Mouse (Mus musculus) intestine, postnatal 0 days (tissue): ENCODE data around the gene Chst14. TPM values are rescaled to one million over a fixed set of nuclear protein-coding genes. Genes with fewer than 3 reads are reported as not detected.

Source experiments
- ATAC-seq: fragments of 200-750 bp; cut with Nextera tagmentation; 2 replicates; pipeline ENCODE4 v1.8.0; 2017; ENCODE audit warnings: mild to moderate bottlenecking, moderate TSS enrichment, moderate library complexity
- H3K27ac ChIP-seq: fragments of 300-500 bp; sonication (generic); 2 replicates; pipeline ENCODE4 v1.5.1; 2014; ENCODE audit warnings: mild to moderate bottlenecking, low read depth, low read length, moderate library complexity
- H3K27me3 ChIP-seq: fragments of 300-500 bp; sonication (generic); replicated peaks from 2 replicates; pipeline ENCODE4 v1.6.1; 2014; ENCODE audit warnings: low read length, mixed read lengths; ENCODE audit not compliant: control insufficient read depth, insufficient read depth
- H3K36me3 ChIP-seq: fragments of 300-500 bp; sonication (generic); 2 replicates; pipeline ENCODE4 v1.6.1; 2014; ENCODE audit warnings: mild to moderate bottlenecking, moderate library complexity; ENCODE audit not compliant: control insufficient read depth, insufficient read depth
- H3K4me1 ChIP-seq: fragments of 300-500 bp; sonication (generic); replicated peaks from 2 replicates; pipeline ENCODE4 v1.6.1; 2014; ENCODE audit warnings: antibody characterized with exemption, low read length, mixed read lengths; ENCODE audit not compliant: control insufficient read depth, insufficient read depth
- H3K4me2 ChIP-seq: fragments of 300-500 bp; sonication (generic); replicated peaks from 2 replicates; pipeline ENCODE4 v1.6.1; 2014; ENCODE audit warnings: low read depth, mild to moderate bottlenecking, moderate library complexity
- H3K4me3 ChIP-seq: fragments of 300-500 bp; sonication (generic); 2 replicates; pipeline ENCODE4 v1.5.1; 2014; ENCODE audit warnings: low read depth, low read length
- H3K9ac ChIP-seq: fragments of 300-500 bp; sonication (generic); 2 replicates; pipeline ENCODE4 v1.6.1; 2014; ENCODE audit warnings: mild to moderate bottlenecking, low read depth, low read length
- H3K9me3 ChIP-seq: fragments of 300-500 bp; sonication (generic); 2 replicates; pipeline ENCODE4 v1.6.1; 2016; ENCODE audit warnings: mixed run types; ENCODE audit not compliant: control insufficient read depth
- CTCF ChIP-seq: sonication (generic); IDR thresholded peaks from 2 replicates; pipeline ENCODE4 v1.5.1; 2016; ENCODE audit warnings: low read depth, mild to moderate bottlenecking, control low read depth, antibody characterized with exemption, moderate library complexity
- WGBS: fragments of 180-500 bp; shearing (Covaris S2); extraction: QIAGEN DNeasy Blood & Tissue Kit; methylation state at CpG from one replicate; pipeline ENCODE4 v1.1.7; 2014; 5-methylcytosine and 5-hydroxymethylcytosine counted together
- polyA plus RNA-seq: library from polyadenylated mRNA; unstranded; fragments of >200 nt; fragmentation: Nextera tagmentation; extraction: Ambion mirVana; gene quantifications from 2 replicates; pipeline ENCODE4 v1.2.1, GENCODE M21; 2015

Gene Chst14
- polyA plus RNA-seq, 1 experiment from 2014 or later: 7.4 TPM

DNA sequence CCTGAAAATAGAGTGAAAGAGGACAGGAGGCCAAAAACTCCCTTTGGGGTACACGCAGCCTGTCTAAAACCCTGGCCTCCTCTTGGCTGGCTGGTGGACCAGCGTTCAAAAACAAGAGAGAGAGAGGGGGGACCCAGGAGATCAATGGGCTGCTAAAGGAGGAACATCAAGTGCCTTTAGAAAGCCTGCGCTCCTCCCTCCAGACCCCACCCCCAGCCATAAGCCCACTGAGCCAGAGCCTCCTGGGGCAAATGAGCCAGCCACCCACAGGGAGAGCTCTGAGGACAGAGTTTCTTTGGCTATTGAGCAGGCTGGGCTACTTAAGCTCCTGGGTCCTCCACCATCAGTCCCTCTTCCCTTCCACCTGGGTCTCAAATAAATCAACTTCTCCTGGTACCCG, 27.5 kb upstream of the Chst14 start:
- H3K27me3 ChIP-seq: peaks cover 61% of the 10 kb centered on the region
- WGBS: 38% methylated on average over 4 of the region's 4 CpGs
- ATAC-seq: no peak
- no peaks in the 10 kb centered on the region for H3K36me3 ChIP-seq
- H3K27ac ChIP-seq: no peak overlapping the region
- no peaks in the 10 kb centered on the region for H3K9me3 ChIP-seq
- no peak overlapping the region for H3K4me3 ChIP-seq
- peaks cover 11% of the 10 kb centered on the region; the same call in 1 of the 2 replicates for H3K4me1 ChIP-seq
- H3K4me2 ChIP-seq: no peak overlapping the region
- TF ChIP-seq CTCF: no peak
- H3K9ac ChIP-seq: no peak overlapping the region

DNA sequence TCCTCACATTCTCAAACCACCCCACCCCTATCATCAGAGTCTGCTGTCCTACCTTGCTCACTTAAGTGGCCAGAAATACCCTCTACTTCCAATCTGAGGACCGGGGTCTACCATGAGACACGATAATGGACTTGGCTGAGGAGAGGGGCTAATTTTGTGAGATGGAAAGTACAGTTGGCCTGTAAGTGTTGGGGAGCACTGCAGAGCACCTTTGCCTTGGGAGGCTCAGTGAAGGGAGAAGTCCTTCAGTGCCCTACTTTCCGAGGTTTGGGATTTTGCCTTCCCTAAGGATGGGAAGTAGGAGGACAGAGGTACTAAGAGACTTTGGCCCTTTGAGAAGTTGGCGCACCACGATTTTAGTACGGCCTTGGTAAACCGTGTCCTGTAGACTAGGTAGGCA, 27.0 kb upstream of the Chst14 start:
- 32% methylated on average over 7 of the region's 7 CpGs for WGBS
- H3K4me3 ChIP-seq: no peak overlapping the region
- no peak overlapping the region for H3K4me2 ChIP-seq
- H3K9me3 ChIP-seq: no peaks in the 10 kb centered on the region
- peaks cover 58% of the 10 kb centered on the region for H3K27me3 ChIP-seq
- H3K9ac ChIP-seq: no peak overlapping the region
- H3K27ac ChIP-seq: no peak overlapping the region
- H3K4me1 ChIP-seq: peaks cover 11% of the 10 kb centered on the region; the same call in 1 of the 2 replicates
- ATAC-seq: no peak
- no peaks in the 10 kb centered on the region for H3K36me3 ChIP-seq
- no peak for TF ChIP-seq CTCF

DNA sequence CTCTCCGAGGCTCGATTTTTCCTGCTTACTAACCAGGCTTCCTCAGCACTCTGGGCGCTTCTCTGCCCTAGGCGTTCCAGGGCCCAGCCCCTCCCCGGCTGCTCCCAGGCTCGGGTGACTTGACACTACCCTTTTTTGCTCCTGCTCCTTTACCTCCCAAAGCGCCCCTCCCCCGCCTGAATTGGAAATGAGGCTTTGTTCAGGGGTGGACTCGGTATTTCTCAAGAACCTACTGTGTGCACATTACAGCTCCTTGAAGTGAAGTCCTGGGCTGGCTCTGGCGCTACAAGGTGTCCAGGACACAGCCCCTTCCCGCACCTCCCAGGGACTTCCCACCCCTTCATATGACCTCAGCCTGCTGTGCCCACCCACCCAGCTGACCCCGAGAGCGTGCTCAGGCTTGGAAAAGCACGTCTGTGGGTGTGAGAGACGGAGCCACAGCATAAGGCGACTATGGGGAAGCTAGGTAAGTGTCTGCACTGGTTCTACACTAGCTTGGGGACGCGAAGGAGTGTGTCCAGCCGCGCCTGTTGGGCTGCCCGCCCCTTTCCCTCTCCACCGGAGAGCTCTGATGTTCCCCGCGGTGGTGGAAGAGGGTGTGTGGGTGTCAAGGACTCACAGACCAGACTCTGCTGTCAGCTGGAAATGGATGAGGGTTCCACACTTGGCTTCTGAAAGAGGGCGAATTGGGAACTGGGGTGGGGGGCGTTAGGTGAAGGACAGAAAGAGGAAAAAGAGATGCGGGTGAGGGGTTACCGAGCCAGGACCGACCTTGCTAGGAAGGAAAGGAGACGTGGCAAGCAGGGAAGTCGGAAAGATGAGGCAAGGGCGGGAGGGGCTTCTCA, 26.1 kb upstream of the Chst14 start, which contains the start of gene Bahd1:
TSS of gene Bahd1 (plus strand) at position 397 of the 845 bp plus-strand sequence.
- 0 out of 2 replicates have a peak within 1 kb of the TSS, but pooled peaks have one; percentile 91 for H3K27ac ChIP-seq
- WGBS: 3% methylated on average over 32 of the region's 32 CpGs
- peak within 1 kb of the TSS; percentile 99 for H3K4me2 ChIP-seq
- no peak for ATAC-seq
- H3K4me3 ChIP-seq: peak within 1 kb of the TSS; percentile 93
- H3K9ac ChIP-seq: peak within 1 kb of the TSS; percentile 80
- peaks cover 50% of the 10 kb centered on the region for H3K27me3 ChIP-seq
- no peaks in the 10 kb centered on the region for H3K9me3 ChIP-seq
- peaks cover 14% of the 10 kb centered on the region for H3K4me1 ChIP-seq
- no peaks in the 10 kb centered on the region for H3K36me3 ChIP-seq
- TF ChIP-seq CTCF: no peak

DNA sequence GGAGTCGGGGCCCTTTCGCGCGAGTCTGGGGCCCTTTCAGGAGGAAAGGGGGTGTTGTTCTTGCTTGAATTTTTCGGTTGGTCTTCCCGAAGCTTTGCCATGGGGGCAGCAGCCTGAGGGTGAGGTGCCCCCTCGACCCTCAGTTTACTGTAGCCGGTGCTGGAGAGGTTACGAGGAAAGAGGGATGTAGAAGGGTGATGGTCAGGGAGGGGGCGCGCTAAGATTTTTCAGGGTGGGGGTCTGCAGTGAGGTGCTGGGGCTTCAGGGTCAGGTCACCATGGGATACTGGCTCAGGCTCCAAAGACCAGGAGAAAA, 25.5 kb upstream of the Chst14 start:
- TF ChIP-seq CTCF: no peak
- peaks cover 45% of the 10 kb centered on the region for H3K27me3 ChIP-seq
- peak overlapping the region; percentile 99 for H3K4me2 ChIP-seq
- no peak for ATAC-seq
- peak overlapping the region; percentile 93 for H3K4me3 ChIP-seq
- H3K27ac ChIP-seq: no peak overlapping the region
- peaks cover 15% of the 10 kb centered on the region for H3K4me1 ChIP-seq
- WGBS: 0% methylated on average over 11 of the region's 11 CpGs
- H3K36me3 ChIP-seq: no peaks in the 10 kb centered on the region
- H3K9ac ChIP-seq: peak overlapping the region; percentile 80; the same call in 1 of the 2 replicates
- H3K9me3 ChIP-seq: no peaks in the 10 kb centered on the region

DNA sequence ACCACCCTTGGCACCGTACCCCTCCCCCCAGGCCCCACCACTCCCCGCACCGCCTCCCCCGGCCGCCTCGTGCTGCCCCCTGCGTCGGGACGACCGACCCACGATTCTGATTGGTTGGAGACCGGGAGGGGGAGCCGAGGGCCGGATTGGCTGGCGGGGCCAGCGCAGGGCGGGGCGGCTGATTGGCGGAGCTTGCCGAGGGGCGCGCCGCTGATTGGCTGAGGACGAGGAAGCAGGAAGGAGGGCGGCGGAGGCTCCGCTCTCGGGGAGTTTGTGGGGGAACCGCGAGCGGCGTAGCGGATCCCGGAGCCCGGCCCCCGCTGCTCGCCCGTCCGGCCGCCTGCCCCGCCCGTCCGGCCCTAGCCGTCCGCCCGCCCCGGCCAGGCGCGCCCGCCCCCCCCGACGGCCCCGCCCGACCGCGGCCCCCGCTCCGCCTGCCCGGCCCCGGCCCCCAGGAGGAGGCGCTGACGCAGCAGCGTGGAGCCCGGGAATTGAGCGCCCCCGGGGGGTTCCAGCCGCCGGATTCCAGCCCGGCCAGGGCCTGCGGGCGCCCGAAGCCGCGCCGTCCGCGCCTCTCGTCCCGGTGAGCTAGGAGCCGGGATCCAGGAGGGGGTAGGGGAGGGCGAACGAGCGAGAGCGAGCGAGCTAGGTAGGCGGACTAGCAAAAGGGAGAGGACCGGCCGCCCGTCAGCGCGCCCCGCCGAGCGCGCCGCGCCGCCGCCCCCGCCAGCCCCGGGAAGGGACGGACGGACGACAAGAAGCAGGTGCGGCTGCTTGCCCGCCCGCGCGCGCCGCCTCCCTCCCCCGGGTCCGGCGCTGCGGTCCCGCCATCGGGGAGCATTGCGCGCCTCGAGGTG, 24.9 kb upstream of the Chst14 start:
- H3K9ac ChIP-seq: peak overlapping the region; percentile 80
- H3K4me1 ChIP-seq: peaks cover 13% of the 10 kb centered on the region
- peak overlapping the region; percentile 91 for H3K27ac ChIP-seq
- peak; percentile 85 for ATAC-seq
- under 1% methylated on average over 77 of the region's 120 CpGs for WGBS
- peak; percentile 33 for TF ChIP-seq CTCF
- H3K4me3 ChIP-seq: peak overlapping the region; percentile 93
- H3K36me3 ChIP-seq: no peaks in the 10 kb centered on the region
- peaks cover 38% of the 10 kb centered on the region for H3K27me3 ChIP-seq
- peak overlapping the region; percentile 99 for H3K4me2 ChIP-seq
- no peaks in the 10 kb centered on the region for H3K9me3 ChIP-seq
